Mouse (Mus musculus): ENCODE results near the gene Dbndd2.
A peak's percentile ranks its signal among the peaks of the same experiment; 100 is the strongest.

Dbndd2 gene

DNA sequence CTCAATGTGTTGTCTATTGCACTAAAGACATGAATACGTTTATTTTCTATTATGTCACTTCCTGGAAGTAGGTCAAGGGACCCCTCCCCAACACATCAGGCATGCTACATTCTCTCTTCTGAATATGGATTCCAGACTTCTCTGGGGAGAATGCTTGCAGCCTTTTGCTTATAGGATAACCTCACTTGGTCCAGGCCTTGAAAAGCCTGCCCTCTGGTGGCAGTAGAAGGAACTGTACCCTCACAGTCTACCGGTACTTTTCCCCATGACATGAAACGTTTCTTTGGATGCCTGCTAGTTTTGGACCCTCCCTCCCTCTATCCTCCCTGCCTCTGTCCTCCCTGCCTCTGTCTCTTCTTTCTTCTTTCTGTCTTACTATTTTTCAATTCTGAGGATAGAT, 45.3 kb downstream of the Dbndd2 start:
- peak; percentile 55 to 87 for DNase-seq (ENCODE audit: inconsistent age in 2 of 2, low spot score in 1 of 2)

DNA sequence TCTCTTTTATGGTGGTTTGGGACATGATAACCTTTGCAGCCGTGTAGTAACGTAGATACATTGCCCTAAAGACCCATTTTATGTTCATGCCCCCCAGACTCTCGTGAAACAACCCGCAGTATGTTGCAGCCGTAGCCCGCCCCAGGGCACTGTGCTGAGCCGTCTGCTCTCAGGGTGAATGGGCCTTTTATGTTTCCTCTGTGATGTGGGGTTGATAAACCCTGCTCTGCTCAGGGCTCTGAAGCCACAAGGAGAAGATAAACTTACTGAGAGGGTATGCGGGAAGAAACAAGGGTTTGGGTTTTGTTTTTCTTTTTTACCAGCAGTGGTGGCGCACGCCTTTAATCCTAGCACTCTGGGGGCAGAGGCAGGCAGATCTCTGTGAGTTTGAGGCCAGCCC, 48.4 kb downstream of the Dbndd2 start:
- no peak for DNase-seq (ENCODE audit: inconsistent age in 2 of 2, low spot score in 1 of 2)

DNA sequence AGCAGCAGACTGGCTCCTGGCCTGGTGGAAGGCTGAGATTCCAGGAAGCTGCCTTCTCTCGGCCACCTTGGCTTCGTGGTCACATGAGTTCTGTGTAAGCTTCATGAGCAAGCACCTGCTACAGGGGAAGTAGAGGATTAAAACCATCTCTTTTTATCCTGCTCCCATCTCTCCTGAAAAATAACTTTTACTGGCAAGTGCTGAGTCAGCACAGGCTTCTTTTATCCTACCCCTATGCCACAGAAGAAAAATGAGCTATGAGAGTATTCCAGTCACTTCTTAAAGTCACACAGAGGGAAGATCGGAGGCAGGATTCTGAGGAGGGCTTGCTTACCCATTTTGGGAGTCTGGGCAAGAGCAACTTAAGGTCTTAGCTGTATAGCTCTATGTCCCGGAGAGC, 51.1 kb downstream of the Dbndd2 start:
- DNase-seq (ENCODE audit: inconsistent age in 2 of 2, low spot score in 1 of 2) = no peak

DNA sequence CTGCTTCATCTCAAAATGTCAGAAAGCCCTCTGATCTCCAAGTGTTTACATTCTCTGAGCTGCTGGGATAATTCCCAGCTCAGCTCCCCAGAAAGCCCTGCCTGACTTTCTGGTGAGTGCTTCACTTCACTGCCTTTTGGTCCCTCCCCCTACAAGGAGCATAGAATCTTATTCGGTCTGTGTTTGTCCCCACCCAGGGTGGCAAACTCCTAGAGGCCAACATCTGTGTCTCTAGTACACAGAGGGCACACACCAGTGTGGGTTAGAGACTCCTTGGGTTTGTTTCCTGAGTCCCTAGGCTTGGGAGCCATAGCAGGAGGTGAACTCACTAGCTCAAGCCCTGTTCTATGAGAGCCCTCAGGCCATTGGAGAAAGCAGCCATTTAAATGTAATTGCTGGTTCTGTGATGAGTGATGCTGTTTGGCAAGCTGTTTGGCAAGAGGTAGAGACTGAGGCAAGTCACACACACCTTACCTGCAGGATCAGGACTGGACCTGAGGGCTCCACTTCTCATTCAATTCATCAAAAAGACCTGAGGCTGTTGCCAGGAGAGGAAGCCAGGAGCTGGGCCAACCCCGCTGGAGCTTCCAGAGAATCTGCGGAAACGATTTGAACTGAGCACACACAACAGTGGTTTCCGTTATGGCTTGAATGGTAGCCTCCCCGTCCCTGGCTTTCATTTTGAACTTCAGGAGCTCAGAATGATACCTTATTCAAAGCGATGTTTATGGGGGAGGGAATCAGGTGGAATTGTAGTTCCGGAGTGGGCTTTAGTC, 54.9 kb downstream of the Dbndd2 start:
- DNase-seq (ENCODE audit: inconsistent age in 2 of 2, low spot score in 1 of 2) = no peak

DNA sequence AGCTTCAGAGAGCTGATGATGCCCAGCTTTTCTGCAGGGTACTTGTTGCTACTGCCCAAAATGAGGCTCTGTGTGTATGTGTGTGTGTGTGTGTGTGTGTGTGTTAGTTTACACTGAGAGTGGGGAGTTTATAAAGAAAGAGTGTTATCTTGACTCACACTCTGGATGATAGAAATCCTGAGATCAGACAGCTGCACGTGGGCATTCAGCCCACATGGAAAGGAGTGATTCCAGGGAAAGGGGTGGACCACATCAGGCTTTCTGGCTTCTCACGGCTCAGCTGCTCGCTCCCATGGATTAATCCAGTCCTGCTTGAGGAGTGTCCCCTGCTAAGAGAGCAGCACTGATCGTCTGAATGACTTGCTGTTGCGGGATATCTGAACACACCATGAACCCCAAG, 56.2 kb downstream of the Dbndd2 start:
- no peak for DNase-seq (ENCODE audit: inconsistent age in 2 of 2, low spot score in 1 of 2)

DNA sequence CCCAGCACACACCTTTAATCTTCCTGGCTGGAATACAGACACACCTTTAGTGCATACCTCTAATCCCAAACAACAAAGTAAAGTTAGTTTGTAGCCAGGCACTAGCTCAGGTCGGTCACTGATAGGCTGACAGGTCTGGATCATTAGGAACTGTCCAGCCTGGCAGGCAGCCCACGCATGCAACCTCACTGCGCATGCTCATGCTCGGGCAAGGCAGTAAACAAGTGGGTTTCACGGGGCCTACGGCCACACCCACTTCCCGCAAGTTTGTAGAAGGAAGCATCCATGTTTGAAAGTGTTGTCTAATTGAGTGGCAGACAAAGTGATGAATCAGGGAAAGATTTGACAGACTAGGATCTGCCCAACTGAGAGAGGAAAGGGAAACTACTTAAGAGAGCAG, 56.7 kb downstream of the Dbndd2 start:
- DNase-seq (ENCODE audit: inconsistent age in 2 of 2, low spot score in 1 of 2) = no peak

All from adrenal gland, adult (tissue).